Mouse (Mus musculus): ENCODE data around the gene Ksr2. TPM values are rescaled to one million over a fixed set of nuclear protein-coding genes. Genes with fewer than 3 reads are reported as not detected.

Gene Ksr2
- total RNA-seq, 4 experiments from 2014 or later, result 0.05 to 0.17 (median 0.09) TPM

DNA sequence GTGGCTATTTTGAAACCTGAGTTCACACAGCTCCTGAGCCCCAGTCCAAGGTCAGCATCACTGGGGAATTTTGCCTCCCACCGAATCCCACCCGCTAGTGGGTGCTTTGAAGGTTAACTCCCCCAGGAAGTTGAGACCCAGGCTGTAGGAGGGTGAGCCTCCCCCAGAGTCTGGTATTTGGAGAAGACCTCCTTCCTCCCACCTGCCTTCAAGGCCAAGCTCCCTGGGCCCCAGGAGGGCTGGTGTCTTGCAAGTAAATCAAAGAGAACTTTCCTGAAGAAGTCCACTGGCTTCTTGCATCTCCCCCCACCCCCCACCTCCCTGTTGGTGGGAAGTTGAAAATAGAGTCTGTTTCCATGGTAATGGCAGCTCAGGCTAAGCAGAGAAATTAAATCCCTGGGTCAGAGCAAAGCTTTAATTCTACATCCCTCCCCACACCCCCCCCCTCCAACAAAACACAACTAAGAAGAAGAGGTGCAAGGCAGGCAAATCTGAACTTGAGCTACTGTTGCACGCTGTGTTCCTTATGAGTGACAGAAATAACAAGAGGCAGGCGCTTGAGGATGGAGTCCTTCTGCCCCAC lies 274.1 kb downstream of the Ksr2 start:
- DNase-seq (ENCODE audit: low spot score in 2 of 2), result no peak

DNA sequence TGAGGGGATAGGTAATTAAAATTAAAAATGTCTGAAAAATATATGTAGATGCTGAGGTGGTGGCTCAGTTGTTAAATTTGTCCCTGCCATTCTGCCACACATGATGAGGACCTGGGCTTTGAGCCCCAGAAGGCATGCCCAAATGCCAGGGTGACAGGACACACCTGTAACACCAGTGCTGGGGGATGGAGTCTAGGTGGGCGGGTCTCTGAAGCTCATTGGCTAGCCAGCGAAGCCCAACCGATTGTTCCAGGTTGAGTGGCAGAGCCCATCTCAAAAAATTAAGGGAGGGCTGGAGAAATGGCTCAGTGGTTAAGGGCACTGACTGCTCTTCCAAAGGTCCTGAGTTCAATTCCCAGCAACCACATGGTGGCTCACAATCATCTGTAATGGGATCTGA lies 274.9 kb downstream of the Ksr2 start:
- no peak for DNase-seq (ENCODE audit: low spot score in 2 of 2)

GRCm38 (mm10) chr5:117689840-117690239 lies 276.0 kb downstream of the Ksr2 start:
- no peak for DNase-seq (ENCODE audit: low spot score in 2 of 2)

DNA sequence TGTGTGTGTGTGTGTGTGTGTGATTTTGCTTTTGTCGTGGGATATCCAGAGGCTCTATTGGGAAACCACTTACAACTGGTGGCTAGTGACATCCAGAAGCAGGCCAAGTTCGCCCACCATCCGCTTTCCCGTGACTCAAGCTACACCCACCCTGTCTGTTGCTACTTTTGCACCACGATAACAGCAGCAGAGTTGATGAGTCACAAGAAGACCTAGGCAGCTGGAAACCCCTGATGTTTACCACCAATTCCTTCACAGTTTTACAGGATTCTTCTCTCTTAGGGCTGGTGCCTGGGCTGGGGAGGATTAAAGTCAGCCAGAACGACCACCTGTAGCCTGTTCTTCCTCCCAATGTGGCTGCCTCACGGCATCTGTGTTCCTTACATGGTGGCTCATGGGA lies 277.5 kb downstream of the Ksr2 start:
- no peak for DNase-seq (ENCODE audit: low spot score in 2 of 2)

GRCm38 (mm10) chr5:117693557-117693956 lies 279.8 kb downstream of the Ksr2 start:
- no peak for DNase-seq (ENCODE audit: low spot score in 2 of 2)

- no peak for DNase-seq (ENCODE audit: low spot score in 2 of 2)
Measured at GRCm38 (mm10) chr5:117694632-117695031, 280.8 kb downstream of the Ksr2 start.

GRCm38 (mm10) chr5:117696366-117696765 lies 282.6 kb downstream of the Ksr2 start:
- DNase-seq (ENCODE audit: low spot score in 2 of 2), result no peak

DNA sequence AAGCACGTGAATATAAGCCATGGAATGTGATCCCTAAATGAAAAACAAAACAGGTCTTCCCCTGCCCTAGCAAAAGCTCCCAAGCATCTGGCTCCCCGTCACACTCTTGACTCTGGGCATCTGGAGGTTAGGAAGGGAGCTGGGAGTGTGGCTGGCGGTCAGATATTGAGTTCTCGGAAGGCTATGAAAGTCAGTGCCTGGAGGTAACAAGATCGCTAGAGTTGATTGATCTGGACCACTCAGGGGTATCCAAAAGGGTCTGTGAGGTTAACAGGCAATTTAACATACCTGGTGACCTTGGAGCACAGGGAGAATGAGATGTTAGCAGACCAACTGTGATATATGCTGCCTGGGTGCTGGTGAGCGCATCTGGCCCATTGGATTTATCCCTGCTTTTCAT lies 283.8 kb downstream of the Ksr2 start:
- no peak for DNase-seq (ENCODE audit: low spot score in 2 of 2)

DNA sequence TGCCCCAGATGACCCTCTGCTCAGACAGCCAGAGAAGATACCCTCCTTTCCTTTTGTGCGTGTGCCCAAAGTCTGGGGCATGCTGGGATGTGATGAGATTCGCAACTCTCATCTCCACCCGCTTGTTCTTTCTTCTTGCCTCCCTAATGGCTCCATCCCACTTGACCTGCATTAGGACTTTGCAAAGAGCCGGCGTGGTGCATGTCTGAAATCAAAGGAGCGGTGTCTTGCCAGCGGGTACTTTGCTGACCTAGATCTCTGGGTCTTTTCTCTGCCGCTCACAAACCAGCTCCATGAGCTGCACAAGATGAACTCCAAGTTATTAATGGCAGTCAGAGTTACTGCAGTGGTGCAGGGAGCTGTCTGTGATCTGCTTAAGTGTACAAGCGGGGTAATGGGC lies 290.6 kb downstream of the Ksr2 start:
- no peak for DNase-seq (ENCODE audit: low spot score in 2 of 2)

DNA sequence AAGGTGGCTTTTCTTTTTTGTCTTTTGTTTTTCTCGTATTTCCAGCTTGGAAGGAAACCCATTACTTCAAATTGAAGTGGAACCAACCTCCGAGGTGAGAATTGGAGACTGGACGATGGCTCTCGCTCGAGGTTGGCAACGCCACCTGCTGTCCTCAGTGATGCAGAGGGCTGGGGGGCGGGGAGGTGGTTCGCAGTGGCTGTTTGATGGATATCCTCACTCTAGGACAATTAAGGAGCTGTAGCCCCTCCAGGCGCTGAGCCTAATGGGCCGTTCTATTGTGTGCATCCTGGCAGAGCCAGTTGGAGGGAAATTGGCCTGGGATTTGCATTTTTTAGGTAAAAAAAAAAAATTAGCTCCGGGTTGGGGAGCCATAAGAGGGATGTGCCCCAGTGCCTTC lies 292.8 kb downstream of the Ksr2 start:
- no peak for DNase-seq (ENCODE audit: low spot score in 2 of 2)

DNA sequence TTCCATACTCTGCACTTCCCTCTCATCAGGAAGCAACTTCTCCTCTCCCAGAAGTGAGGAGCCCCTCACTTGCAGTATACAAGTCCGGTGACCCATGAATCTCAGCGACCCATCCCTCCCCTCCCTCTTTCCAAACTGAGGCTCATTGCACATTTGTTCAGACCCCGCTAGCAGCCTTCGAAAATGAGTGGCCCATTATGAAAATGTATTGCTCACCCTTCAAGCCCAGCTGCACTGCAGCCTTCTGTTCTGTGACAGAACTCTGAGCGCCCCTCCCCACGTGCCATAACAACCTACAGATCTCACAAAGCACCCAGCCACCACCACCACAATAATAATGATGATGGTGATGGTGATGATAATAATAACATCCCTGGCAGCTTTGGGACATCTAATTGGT lies 295.5 kb downstream of the Ksr2 start:
- DNase-seq (ENCODE audit: low spot score in 2 of 2), result no peak

DNA sequence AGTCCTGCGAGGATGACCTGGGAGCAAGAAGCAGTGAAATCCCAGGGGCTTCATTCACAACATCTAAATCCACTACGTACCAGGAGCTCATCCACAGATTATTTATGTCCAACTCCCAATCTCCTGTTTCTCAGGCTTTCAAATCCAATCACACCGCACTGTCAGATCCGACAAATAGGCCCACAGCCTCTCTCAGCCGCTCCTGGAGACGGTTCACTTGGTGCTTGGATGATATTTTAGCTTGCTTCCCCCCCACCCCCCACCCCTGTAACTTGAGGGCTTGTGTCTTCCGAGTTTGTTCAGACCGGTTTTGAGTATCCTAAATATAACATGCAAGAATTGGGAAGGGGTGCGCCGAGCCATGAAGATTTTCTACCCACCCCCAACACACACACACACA lies 297.8 kb downstream of the Ksr2 start:
- DNase-seq (ENCODE audit: low spot score in 2 of 2), result no peak

DNA sequence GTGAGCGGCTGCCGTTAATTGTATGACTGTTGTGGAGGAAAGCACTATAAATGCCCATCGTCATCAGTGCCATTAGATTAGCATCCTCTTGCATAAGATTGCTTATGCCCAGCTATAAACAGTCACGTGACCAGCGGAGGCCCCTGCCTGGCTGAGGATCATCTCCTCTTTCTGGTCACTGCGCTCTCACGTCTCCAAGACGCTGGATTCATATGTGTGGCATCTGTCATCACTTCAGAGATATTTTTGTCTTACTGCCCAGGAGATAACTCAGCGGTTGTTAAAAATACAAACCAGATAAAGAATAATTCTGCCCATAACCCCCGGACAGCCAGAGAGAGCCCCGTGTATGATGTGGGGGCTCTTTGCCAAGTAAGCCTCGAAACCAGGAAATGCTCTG lies 298.4 kb downstream of the Ksr2 start:
- DNase-seq (ENCODE audit: low spot score in 2 of 2), result no peak

GRCm38 (mm10) chr5:117717120-117717519 lies 303.3 kb downstream of the Ksr2 start:
- no peak for DNase-seq (ENCODE audit: low spot score in 2 of 2)

DNA sequence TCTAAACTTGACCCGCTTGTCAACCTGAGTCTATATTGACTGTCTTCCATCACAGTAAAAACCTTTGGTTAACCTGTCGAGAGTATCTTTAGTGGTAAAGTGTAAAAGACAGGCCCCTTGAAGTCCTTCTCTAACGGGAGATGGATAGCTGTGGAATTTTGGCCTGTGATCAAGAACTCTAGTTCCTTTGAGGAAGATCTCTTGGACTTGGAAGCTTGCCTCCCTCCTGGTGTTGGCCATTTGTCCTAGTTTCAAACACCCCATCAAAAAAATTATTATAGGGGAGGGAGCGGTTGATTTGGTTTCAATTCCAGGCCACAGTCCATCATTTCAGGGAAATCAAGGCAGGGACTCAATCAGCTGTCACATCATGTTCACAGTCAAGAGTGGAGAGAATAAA lies 309.5 kb downstream of the Ksr2 start:
- DNase-seq (ENCODE audit: low spot score in 2 of 2), result no peak

- no peak for DNase-seq (ENCODE audit: low spot score in 2 of 2)
Measured at GRCm38 (mm10) chr5:117726548-117726947, 312.7 kb downstream of the Ksr2 start.

GRCm38 (mm10) chr5:117727138-117727537 lies 313.3 kb downstream of the Ksr2 start:
- no peak for DNase-seq (ENCODE audit: low spot score in 2 of 2)

GRCm38 (mm10) chr5:117731311-117731710 lies 317.5 kb downstream of the Ksr2 start:
- no peak for DNase-seq (ENCODE audit: low spot score in 2 of 2)

DNA sequence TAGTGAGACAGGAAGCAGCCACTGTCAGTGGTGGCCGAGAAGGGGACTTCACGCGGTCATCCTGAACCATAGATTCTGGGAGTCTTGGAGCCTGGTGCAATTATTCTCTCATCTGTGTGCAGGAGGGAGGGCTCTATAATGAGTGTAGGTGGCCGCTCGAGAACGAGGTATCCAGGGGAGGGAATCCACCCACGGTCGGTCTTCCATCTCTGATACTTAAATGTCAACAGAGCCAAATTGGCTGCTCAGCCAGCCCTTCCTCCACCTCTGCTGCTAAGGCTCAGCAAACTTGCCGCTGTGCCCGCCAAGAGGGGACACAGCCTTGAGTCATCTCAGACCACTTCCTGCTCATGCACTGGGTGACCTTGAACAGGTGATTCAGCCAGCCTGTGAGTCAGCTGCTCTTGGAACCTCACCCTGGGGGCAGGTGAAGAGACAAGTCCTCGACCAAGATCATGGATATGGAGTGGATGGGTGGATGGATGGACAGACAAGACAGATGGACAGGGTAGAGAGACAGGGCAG lies 330.9 kb downstream of the Ksr2 start:
- DNase-seq (ENCODE audit: low spot score in 2 of 2), result no peak

GRCm38 (mm10) chr5:117749353-117749752 lies 335.6 kb downstream of the Ksr2 start:
- DNase-seq (ENCODE audit: low spot score in 2 of 2), result no peak

DNA sequence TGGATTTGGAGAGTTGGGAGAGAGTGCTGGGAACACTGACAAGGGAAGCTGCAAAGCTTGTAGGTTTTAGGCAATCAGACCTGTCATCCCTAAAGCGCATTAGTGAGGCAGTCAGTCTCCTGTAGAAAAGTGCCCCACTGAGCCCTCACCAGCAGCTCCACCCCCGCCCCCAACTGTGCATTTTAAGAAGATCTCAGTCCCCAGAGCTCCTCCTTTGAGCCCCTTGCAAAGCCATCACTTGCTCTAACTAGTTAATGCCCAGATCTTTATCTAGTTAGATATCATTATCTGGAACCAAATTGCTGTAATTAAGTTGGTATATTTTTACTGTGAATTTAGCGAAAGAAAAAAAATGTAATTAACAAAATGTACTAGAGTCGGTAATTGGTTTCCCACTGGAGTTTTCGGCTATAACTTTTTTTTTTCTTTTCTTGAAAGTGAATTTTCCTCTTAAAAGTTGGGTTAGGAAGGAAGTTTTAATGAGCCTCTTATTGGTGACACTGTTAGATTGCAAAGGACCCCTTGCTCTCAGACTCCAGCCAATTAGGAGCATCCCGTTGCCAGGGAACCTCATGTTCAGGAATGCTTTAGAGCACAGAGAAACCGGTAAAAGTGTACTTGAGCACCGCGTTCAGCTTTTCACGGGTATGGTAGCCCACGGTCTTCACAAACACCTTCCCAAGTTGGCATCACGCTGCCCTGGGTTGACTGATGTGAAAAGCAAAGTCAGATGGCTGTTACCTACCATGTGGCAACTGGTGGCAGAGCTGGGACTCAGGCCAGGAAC lies 344.1 kb downstream of the Ksr2 start:
- DNase-seq (ENCODE audit: low spot score in 2 of 2), result no peak

DNA sequence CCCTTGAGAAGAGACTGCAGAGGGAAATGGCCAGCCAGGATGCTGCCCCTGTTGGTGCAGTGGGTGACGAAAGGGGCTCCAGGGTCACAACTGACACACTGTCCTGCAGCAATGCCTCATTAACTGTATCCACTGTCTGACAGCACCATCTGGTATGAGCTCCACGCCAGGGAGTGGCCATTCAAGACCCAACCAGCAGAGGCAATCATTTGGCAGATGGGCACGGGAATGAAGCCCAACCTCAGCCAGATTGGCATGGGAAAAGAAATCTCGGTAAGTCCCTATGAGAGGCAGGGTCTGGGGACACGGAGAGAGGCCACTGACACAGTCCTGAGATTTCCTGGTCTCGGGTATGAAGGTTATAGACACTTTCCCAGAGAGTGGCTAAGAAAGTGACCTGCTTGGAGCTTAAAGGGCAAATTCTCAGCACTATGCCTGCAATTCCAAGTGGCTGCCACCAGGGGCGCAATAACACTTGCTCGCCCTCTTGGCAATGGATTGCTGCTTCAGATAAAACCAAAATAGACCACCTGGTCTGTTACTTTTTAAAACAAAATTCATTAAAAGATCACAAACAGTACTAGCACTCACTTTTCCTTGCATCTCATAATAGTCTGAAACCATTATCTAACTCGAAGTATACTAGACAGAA lies 347.5 kb downstream of the Ksr2 start:
- no peak for DNase-seq (ENCODE audit: low spot score in 2 of 2)

GRCm38 (mm10) chr5:117764496-117764895 lies 350.7 kb downstream of the Ksr2 start:
- no peak for DNase-seq (ENCODE audit: low spot score in 2 of 2)

Data from gastrocnemius, adult 8-10 months (tissue).